Mouse (Mus musculus) neural tube, embryonic 13.5 days (tissue): ENCODE data around the gene Napepld. TPM values are rescaled to one million over a fixed set of nuclear protein-coding genes. Genes with fewer than 3 reads are reported as not detected.

Experiments used
- ATAC-seq: fragments of 200-750 bp; cut with Nextera tagmentation; 2 replicates; pipeline ENCODE4 v1.8.0; 2017; ENCODE audit warnings: low read depth, mild to moderate bottlenecking, moderate TSS enrichment, moderate library complexity
- H3K27ac ChIP-seq: fragments of 300-500 bp; sonication (generic); replicated peaks from 2 replicates; pipeline ENCODE4 v1.5.1; 2015; ENCODE audit warnings: moderate library complexity, mild to moderate bottlenecking, inconsistent platforms
- H3K27me3 ChIP-seq: fragments of 300-500 bp; sonication (generic); 2 replicates; pipeline ENCODE4 v1.6.1; 2015; ENCODE audit warnings: mild to moderate bottlenecking, inconsistent platforms
- H3K36me3 ChIP-seq: fragments of 300-500 bp; sonication (generic); 2 replicates; pipeline ENCODE4 v1.6.1; 2015; ENCODE audit warnings: mild to moderate bottlenecking, inconsistent platforms
- H3K4me1 ChIP-seq: fragments of 300-500 bp; sonication (generic); replicated peaks from 2 replicates; pipeline ENCODE4 v1.6.1; 2015; ENCODE audit warnings: inconsistent platforms
- H3K4me2 ChIP-seq: fragments of 300-500 bp; sonication (generic); 2 replicates; pipeline ENCODE4 v1.6.1; 2015; ENCODE audit warnings: inconsistent platforms, mild to moderate bottlenecking, moderate library complexity
- H3K4me3 ChIP-seq: fragments of 300-500 bp; sonication (generic); 2 replicates; pipeline ENCODE4 v1.5.1; 2015; ENCODE audit warnings: mild to moderate bottlenecking, inconsistent platforms
- H3K9ac ChIP-seq: fragments of 300-500 bp; sonication (generic); 2 replicates; pipeline ENCODE4 v1.6.1; 2015; ENCODE audit warnings: moderate library complexity, mild to moderate bottlenecking, inconsistent platforms
- H3K9me3 ChIP-seq: fragments of 300-500 bp; sonication (generic); 2 replicates; pipeline ENCODE4 v1.6.1; 2016; ENCODE audit warnings: inconsistent platforms
- WGBS: fragments of 180-500 bp; shearing (Covaris S2); methylation state at CpG from one replicate; pipeline ENCODE4 v1.1.7; 2015; 5-methylcytosine and 5-hydroxymethylcytosine counted together
- polyA plus RNA-seq: library from polyadenylated mRNA; unstranded; fragments of >200 nt; fragmentation: Nextera tagmentation; extraction: Ambion mirVana; gene quantifications from 2 replicates; pipeline ENCODE4 v1.2.1, GENCODE M21; 2015

The Napepld gene
- polyA plus RNA-seq, 1 experiment from 2014 or later, result 2.0 TPM

- Histone ChIP-seq H3K4me3 (no peak overlapping the region), H3K4me1 (peaks cover 7% of the 10 kb centered on the region; the same call in 1 of the 2 replicates), H3K9me3 (no peaks in the 10 kb centered on the region), H3K27ac (0 out of 2 replicates have a peak overlapping the region, but pooled peaks have one; percentile 18), H3K9ac (no peak overlapping the region), H3K4me2 (no peak overlapping the region), H3K36me3 (peaks cover 74% of the 10 kb centered on the region), H3K27me3 (no peaks in the 10 kb centered on the region)
- 50% methylated on average over 11 of the region's 11 CpGs for WGBS
- ATAC-seq, result peak; percentile 73
Measured at GRCm38 (mm10) chr5:21658623-21659395, 42.4 kb downstream of the Napepld start.

- Histone ChIP-seq H3K9me3 (no peaks in the 10 kb centered on the region), H3K4me1 (peaks cover 7% of the 10 kb centered on the region; the same call in 1 of the 2 replicates), H3K4me2 (no peak overlapping the region), H3K27ac (no peak overlapping the region), H3K36me3 (peaks cover 76% of the 10 kb centered on the region), H3K4me3 (no peak overlapping the region), H3K27me3 (no peaks in the 10 kb centered on the region), H3K9ac (no peak overlapping the region)
- ATAC-seq, result no peak
- 87% methylated on average over 6 of the region's 6 CpGs for WGBS
Measured at GRCm38 (mm10) chr5:21658038-21658437, 43.2 kb downstream of the Napepld start.

GRCm38 (mm10) chr5:21656912-21657311, 44.3 kb downstream of the Napepld start:
- ATAC-seq, result no peak
- Histone ChIP-seq H3K36me3 (peaks cover 78% of the 10 kb centered on the region), H3K27ac (no peak overlapping the region)

GRCm38 (mm10) chr5:21651885-21652612, 49.1 kb downstream of the Napepld start:
- H3K27ac ChIP-seq, result no peak overlapping the region
- H3K9me3 ChIP-seq, result no peaks in the 10 kb centered on the region
- H3K4me3 ChIP-seq, result no peak overlapping the region
- H3K4me2 ChIP-seq, result no peak overlapping the region
- ATAC-seq, result no peak
- 70% methylated on average over 7 of the region's 7 CpGs for WGBS
- H3K27me3 ChIP-seq, result no peaks in the 10 kb centered on the region
- no peak overlapping the region for H3K9ac ChIP-seq
- peaks cover 68% of the 10 kb centered on the region for H3K36me3 ChIP-seq
- peaks cover 9% of the 10 kb centered on the region for H3K4me1 ChIP-seq

More at GRCm38 (mm10) chr5:21656912-21657311, 44.3 kb downstream of the Napepld start:
- H3K27me3 ChIP-seq, result no peaks in the 10 kb centered on the region
- WGBS, result 90% methylated on average over 9 of the region's 9 CpGs
- H3K4me1 ChIP-seq, result peaks cover 7% of the 10 kb centered on the region; the same call in 1 of the 2 replicates
- no peak overlapping the region for H3K4me3 ChIP-seq
- no peak overlapping the region for H3K9ac ChIP-seq
- no peak overlapping the region for H3K4me2 ChIP-seq
- no peaks in the 10 kb centered on the region for H3K9me3 ChIP-seq

GRCm38 (mm10) chr5:21650736-21651135, 50.5 kb downstream of the Napepld start:
- H3K4me3 ChIP-seq, result no peak overlapping the region
- WGBS, result 74% methylated on average over 2 of the region's 2 CpGs
- H3K4me2 ChIP-seq, result no peak overlapping the region
- H3K27me3 ChIP-seq, result no peaks in the 10 kb centered on the region
- peaks cover 16% of the 10 kb centered on the region for H3K4me1 ChIP-seq
- H3K9me3 ChIP-seq, result no peaks in the 10 kb centered on the region
- H3K36me3 ChIP-seq, result peaks cover 63% of the 10 kb centered on the region
- ATAC-seq, result no peak
- no peak overlapping the region for H3K27ac ChIP-seq
- H3K9ac ChIP-seq, result no peak overlapping the region

- H3K27me3 ChIP-seq, result peaks cover 4% of the 10 kb centered on the region; the same call in 1 of the 2 replicates
- peaks cover 30% of the 10 kb centered on the region for H3K36me3 ChIP-seq
- H3K9me3 ChIP-seq, result no peaks in the 10 kb centered on the region
- WGBS, result 1% methylated on average over 25 of the region's 25 CpGs
- no peak for ATAC-seq
- H3K4me1 ChIP-seq, result peaks cover 25% of the 10 kb centered on the region
- peak overlapping the region; percentile 90 for H3K9ac ChIP-seq
- peak overlapping the region; percentile 84 for H3K4me2 ChIP-seq
- peak overlapping the region; percentile 79 for H3K4me3 ChIP-seq
- H3K27ac ChIP-seq, result peak overlapping the region; percentile 92
Measured at GRCm38 (mm10) chr5:21646133-21646491, 55.1 kb downstream of the Napepld start.

- ATAC-seq, result peak; percentile 96
- Histone ChIP-seq H3K9ac (peak within 1 kb of the TSS; percentile 90), H3K4me3 (peak within 1 kb of the TSS; percentile 79), H3K4me1 (peaks cover 25% of the 10 kb centered on the region), H3K27ac (peak within 1 kb of the TSS; percentile 92), H3K36me3 (peaks cover 25% of the 10 kb centered on the region), H3K27me3 (peaks cover 4% of the 10 kb centered on the region; the same call in 1 of the 2 replicates), H3K4me2 (peak within 1 kb of the TSS; percentile 84), H3K9me3 (no peaks in the 10 kb centered on the region)
- 1% methylated on average over 34 of the region's 40 CpGs for WGBS
Measured at GRCm38 (mm10) chr5:21645439-21646132, 55.6 kb downstream of the Napepld start, which contains the start of the genes Fbxl13 and Armc10. Gene Fbxl13, minus strand, starts transcription at chr5:21645634. Gene Armc10, plus strand, starts transcription at chr5:21645813.

- peak overlapping the region; percentile 83 for H3K27ac ChIP-seq
- peaks cover 25% of the 10 kb centered on the region for H3K4me1 ChIP-seq
- peak overlapping the region; percentile 84 for H3K4me2 ChIP-seq
- 13% methylated on average over 14 of the region's 14 CpGs for WGBS
- H3K27me3 ChIP-seq, result peaks cover 4% of the 10 kb centered on the region; the same call in 1 of the 2 replicates
- peak; percentile 20 for ATAC-seq
- H3K9me3 ChIP-seq, result no peaks in the 10 kb centered on the region
- peak overlapping the region; percentile 62 for H3K9ac ChIP-seq
- peak overlapping the region; percentile 79 for H3K4me3 ChIP-seq
- H3K36me3 ChIP-seq, result peaks cover 19% of the 10 kb centered on the region
Measured at GRCm38 (mm10) chr5:21644891-21645438, 56.2 kb downstream of the Napepld start.

- no peak for ATAC-seq
- WGBS, result 39% methylated on average over 1 of the region's 1 CpGs
- peaks cover 4% of the 10 kb centered on the region; the same call in 1 of the 2 replicates for H3K27me3 ChIP-seq
Measured at GRCm38 (mm10) chr5:21643606-21644005, 57.6 kb downstream of the Napepld start.

GRCm38 (mm10) chr5:21640961-21641360, 60.2 kb downstream of the Napepld start:
- H3K9me3 ChIP-seq, result no peaks in the 10 kb centered on the region
- WGBS, result 3% methylated on average over 1 of the region's 1 CpGs
- H3K27me3 ChIP-seq, result peaks cover 4% of the 10 kb centered on the region; the same call in 1 of the 2 replicates
- peaks cover 10% of the 10 kb centered on the region; the same call in 1 of the 2 replicates for H3K4me1 ChIP-seq
- H3K36me3 ChIP-seq, result no peaks in the 10 kb centered on the region
- no peak overlapping the region for H3K4me3 ChIP-seq
- no peak overlapping the region for H3K4me2 ChIP-seq
- H3K9ac ChIP-seq, result no peak overlapping the region
- no peak overlapping the region for H3K27ac ChIP-seq
- ATAC-seq, result no peak

More at GRCm38 (mm10) chr5:21643606-21644005, 57.6 kb downstream of the Napepld start:
- no peak overlapping the region for H3K4me2 ChIP-seq
- H3K9ac ChIP-seq, result no peak overlapping the region
- peaks cover 5% of the 10 kb centered on the region for H3K36me3 ChIP-seq
- H3K4me3 ChIP-seq, result no peak overlapping the region
- no peaks in the 10 kb centered on the region for H3K9me3 ChIP-seq
- H3K4me1 ChIP-seq, result peaks cover 27% of the 10 kb centered on the region
- H3K27ac ChIP-seq, result no peak overlapping the region

- no peak for ATAC-seq
Measured at GRCm38 (mm10) chr5:21625916-21626315, 75.3 kb downstream of the Napepld start.

More at GRCm38 (mm10) chr5:21625916-21626315, 75.3 kb downstream of the Napepld start:
- Histone ChIP-seq H3K4me1 (no peaks in the 10 kb centered on the region), H3K36me3 (no peaks in the 10 kb centered on the region), H3K4me3 (no peak overlapping the region), H3K9ac (no peak overlapping the region), H3K27me3 (no peaks in the 10 kb centered on the region), H3K9me3 (no peaks in the 10 kb centered on the region), H3K27ac (no peak overlapping the region), H3K4me2 (no peak overlapping the region)
